In the genomic region with DNA sequence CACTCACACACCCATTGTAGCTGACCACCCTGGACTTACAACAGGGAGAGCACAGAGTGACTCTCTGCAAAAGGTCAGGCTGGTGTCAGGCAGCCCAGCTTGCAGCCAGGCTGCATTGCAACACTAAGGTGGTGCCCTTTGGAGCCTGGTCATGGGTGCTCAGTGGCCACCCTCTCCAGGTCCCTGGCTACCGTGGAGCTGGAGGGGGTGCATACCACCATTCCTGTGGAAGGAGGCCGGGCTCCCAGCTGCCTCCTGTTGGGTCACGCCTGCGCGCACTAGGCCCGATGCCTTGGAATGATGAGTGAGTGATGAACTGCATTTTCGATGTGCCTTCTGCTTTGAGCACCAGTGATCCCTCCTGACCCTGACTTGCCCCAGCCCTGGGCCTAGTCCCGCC, we compare ENCODE assay signal across 19 mouse cellular contexts. TPM values are rescaled to one million over a fixed set of nuclear protein-coding genes. Genes with fewer than 3 reads are reported as not detected.
DNase-seq lines count a peak whose midpoint lies in the region; ATAC-seq lines count a peak whose summit lies in the region.
"Had no signal": no experiment of that assay in that cellular context is flagged by ENCODE, and none has a peak within 500 bp of the region (broad histone marks: within the 10 kb centered on the region; RNA-seq: fewer than 3 reads in every experiment).

No protein-coding gene starts in this region.

- 0 out of 2 replicates have a peak, but pooled peaks have one; percentile 11 for ATAC-seq in heart, embryonic 15.5 days (replicated peaks; ENCODE audit: insufficient number of reproducible peaks, insufficient read depth, low FRiP score, low read depth)
- ATAC-seq in midbrain, embryonic 14.5 days (ENCODE audit: low FRiP score, low TSS enrichment), result no peak
- peak; percentile 67 for ATAC-seq in liver, embryonic 15.5 days (ENCODE audit: insufficient read depth)
- ATAC-seq: forebrain, embryonic 13.5 days; intestine, postnatal 0 days had no signal

- no peaks in the 10 kb centered on the region for H3K9me3 ChIP-seq in heart, embryonic 15.5 days (replicated peaks)
- no peaks in the 10 kb centered on the region for H3K9me3 ChIP-seq in midbrain, embryonic 10.5 days (replicated peaks)
- no peaks in the 10 kb centered on the region for H3K9me3 ChIP-seq in midbrain, embryonic 14.5 days (ENCODE audit: control insufficient read depth, low read length)
- H3K9me3 ChIP-seq in liver, embryonic 15.5 days (replicated peaks), result no peaks in the 10 kb centered on the region
- H3K9me3 ChIP-seq: embryonic facial prominence, embryonic 15.5 days; forebrain, embryonic 13.5 days; heart, embryonic 13.5 days; neural tube, embryonic 12.5 days had no signal

- WGBS in heart, embryonic 15.5 days, result 84% methylated on average over 8 of the region's 8 CpGs
- 89% methylated on average over 8 of the region's 8 CpGs for WGBS in midbrain, embryonic 10.5 days
- WGBS in midbrain, embryonic 14.5 days, result 87% methylated on average over 8 of the region's 8 CpGs
- WGBS in liver, embryonic 15.5 days (ENCODE audit: insufficient replicate concordance), result 72% methylated on average over 8 of the region's 8 CpGs

- H3K4me2 ChIP-seq in heart, embryonic 15.5 days, result no peak overlapping the region
- no peak overlapping the region for H3K4me2 ChIP-seq in midbrain, embryonic 14.5 days (ENCODE audit: low read length)
- no peak overlapping the region for H3K4me2 ChIP-seq in liver, embryonic 15.5 days
- H3K4me2 ChIP-seq: embryonic facial prominence, embryonic 15.5 days; forebrain, embryonic 13.5 days; heart, embryonic 13.5 days; hindbrain, embryonic 14.5 days; neural tube, embryonic 12.5 days had no signal

- H3K36me3 ChIP-seq in heart, embryonic 15.5 days, result peaks cover 8% of the 10 kb centered on the region; the same call in 1 of the 2 replicates
- peaks cover 22% of the 10 kb centered on the region for H3K36me3 ChIP-seq in midbrain, embryonic 10.5 days
- H3K36me3 ChIP-seq in midbrain, embryonic 14.5 days (ENCODE audit: control insufficient read depth, insufficient read depth, low read length), result peaks cover 20% of the 10 kb centered on the region
- no peaks in the 10 kb centered on the region for H3K36me3 ChIP-seq in liver, embryonic 15.5 days (replicated peaks)

- intact Hi-C loops in heart, postnatal 36 days (cut with DNase I), result no loop called here

- no peak overlapping the region for H3K4me3 ChIP-seq in heart, embryonic 15.5 days
- no peak overlapping the region for H3K4me3 ChIP-seq in midbrain, embryonic 10.5 days
- H3K4me3 ChIP-seq in midbrain, embryonic 14.5 days (replicated peaks; ENCODE audit: low read depth, low read length), result no peak overlapping the region
- H3K4me3 ChIP-seq in liver, embryonic 15.5 days (replicated peaks), result no peak overlapping the region
- H3K4me3 ChIP-seq: embryonic facial prominence, embryonic 15.5 days; forebrain, embryonic 13.5 days; heart, embryonic 13.5 days; neural tube, embryonic 12.5 days had no signal

- H3K4me1 ChIP-seq in heart, embryonic 15.5 days (replicated peaks), result peaks cover 20% of the 10 kb centered on the region
- peaks cover 80% of the 10 kb centered on the region for H3K4me1 ChIP-seq in midbrain, embryonic 10.5 days
- peaks cover 19% of the 10 kb centered on the region; the same call in 1 of the 2 replicates for H3K4me1 ChIP-seq in midbrain, embryonic 14.5 days (ENCODE audit: control insufficient read depth, insufficient read depth, low read length)
- H3K4me1 ChIP-seq in liver, embryonic 15.5 days (replicated peaks), result peaks cover 18% of the 10 kb centered on the region

- peaks cover 52% of the 10 kb centered on the region for H3K27me3 ChIP-seq in heart, embryonic 15.5 days
- H3K27me3 ChIP-seq in midbrain, embryonic 10.5 days (ENCODE audit: low read depth, poor library complexity, severe bottlenecking), result peaks cover 63% of the 10 kb centered on the region
- H3K27me3 ChIP-seq in midbrain, embryonic 14.5 days (ENCODE audit: control insufficient read depth, insufficient read depth, low read length), result peaks cover 19% of the 10 kb centered on the region
- H3K27me3 ChIP-seq in liver, embryonic 15.5 days, result peaks cover 34% of the 10 kb centered on the region

- no peak for DNase-seq in heart, postnatal 36 days
- no peak for DNase-seq in midbrain, embryonic 10.5 days (ENCODE audit: low spot score)
- no peak for DNase-seq in midbrain, embryonic 14.5 days
- peak; percentile 64 for DNase-seq in lung, postnatal 36 days
- DNase-seq in embryo, embryonic 11 days, result no peak
- no peak for DNase-seq in embryo, embryonic 10.5 days (ENCODE audit: low spot score)
- DNase-seq: cerebellum, adult 11 months; gastrocnemius, postnatal 36 days; left cerebral cortex, postnatal 4 days; right cerebral cortex, postnatal 4 days had no signal

- no peak overlapping the region for H3K9ac ChIP-seq in heart, embryonic 15.5 days
- no peak overlapping the region for H3K9ac ChIP-seq in midbrain, embryonic 14.5 days (replicated peaks; ENCODE audit: low read length)
- no peak overlapping the region for H3K9ac ChIP-seq in liver, embryonic 15.5 days
- H3K9ac ChIP-seq: embryonic facial prominence, embryonic 15.5 days; forebrain, embryonic 13.5 days; hindbrain, embryonic 14.5 days had no signal

- no peak overlapping the region for H3K27ac ChIP-seq in heart, embryonic 15.5 days
- H3K27ac ChIP-seq in midbrain, embryonic 10.5 days (replicated peaks), result 0 out of 2 replicates have a peak overlapping the region, but pooled peaks have one; percentile 25
- no peak overlapping the region for H3K27ac ChIP-seq in midbrain, embryonic 14.5 days (replicated peaks; ENCODE audit: low read depth, low read length)
- peak overlapping the region; percentile 72; the same call in 1 of the 2 replicates for H3K27ac ChIP-seq in liver, embryonic 15.5 days (replicated peaks)
- H3K27ac ChIP-seq: embryonic facial prominence, embryonic 15.5 days; forebrain, embryonic 13.5 days; heart, embryonic 13.5 days; hindbrain, embryonic 14.5 days; neural tube, embryonic 12.5 days had no signal

RNA-seq across cellular contexts. Expression of a gene that starts 22.2 kb away (rescaled TPM):
- polyA plus RNA-seq in heart, embryonic 15.5 days (2015; fragmentation: Nextera tagmentation; extraction: Ambion mirVana), result 0.10 and 0.16 TPM in 2 replicates
- total RNA-seq in heart, postnatal 36 days (2021), result under 1 TPM; 0.11 to 0.25 TPM
- 0.02 and 0.06 TPM in 2 replicates for polyA plus RNA-seq in midbrain, embryonic 10.5 days (2016; fragmentation: Nextera tagmentation; extraction: Ambion mirVana)
- polyA plus RNA-seq in midbrain, embryonic 14.5 days (2014; fragmentation: Nextera tagmentation; extraction: Ambion mirVana), result 0.12 and 0.49 TPM in 2 replicates
- polyA plus RNA-seq in liver, embryonic 15.5 days (2015; fragmentation: Nextera tagmentation; extraction: Ambion mirVana), result 0.05 TPM in 2 replicates
- total RNA-seq: gastrocnemius, postnatal 36 days; megakaryocyte, adult 5-6 weeks had no signal
- polyA plus RNA-seq: embryonic facial prominence, embryonic 15.5 days; forebrain, embryonic 13.5 days; heart, embryonic 13.5 days; intestine, postnatal 0 days had no signal

RNA-seq across cellular contexts. Expression of a gene that starts 32.0 kb away (rescaled TPM):
- polyA plus RNA-seq in heart, embryonic 15.5 days (2015; fragmentation: Nextera tagmentation; extraction: Ambion mirVana), result 10.5 and 12.4 TPM in 2 replicates
- 1 to 10 TPM; 9.5 to 9.7 TPM for total RNA-seq in heart, postnatal 36 days (2021)
- 16.7 and 19.8 TPM in 2 replicates for polyA plus RNA-seq in midbrain, embryonic 10.5 days (2016; fragmentation: Nextera tagmentation; extraction: Ambion mirVana)
- 15.0 and 15.9 TPM in 2 replicates for polyA plus RNA-seq in midbrain, embryonic 14.5 days (2014; fragmentation: Nextera tagmentation; extraction: Ambion mirVana)
- polyA plus RNA-seq in liver, embryonic 15.5 days (2015; fragmentation: Nextera tagmentation; extraction: Ambion mirVana), result 19.5 and 21.1 TPM in 2 replicates

RNA-seq across cellular contexts. Expression of a gene that starts 52.6 kb away (rescaled TPM):
- polyA plus RNA-seq in heart, embryonic 15.5 days (2015; fragmentation: Nextera tagmentation; extraction: Ambion mirVana), result 0.55 and 0.67 TPM in 2 replicates
- total RNA-seq in heart, postnatal 36 days (2021), result 1 to 10 TPM; 1.2 TPM
- polyA plus RNA-seq in midbrain, embryonic 10.5 days (2016; fragmentation: Nextera tagmentation; extraction: Ambion mirVana), result 0.22 and 0.37 TPM in 2 replicates
- polyA plus RNA-seq in midbrain, embryonic 14.5 days (2014; fragmentation: Nextera tagmentation; extraction: Ambion mirVana), result 0.72 and 1.4 TPM in 2 replicates
- 3.4 and 4.1 TPM in 2 replicates for polyA plus RNA-seq in liver, embryonic 15.5 days (2015; fragmentation: Nextera tagmentation; extraction: Ambion mirVana)

RNA-seq across cellular contexts. Expression of a gene that starts 57.2 kb away (rescaled TPM):
- 16.2 and 20.8 TPM in 2 replicates for polyA plus RNA-seq in heart, embryonic 15.5 days (2015; fragmentation: Nextera tagmentation; extraction: Ambion mirVana)
- 10 to 100 TPM; 19.8 to 28.0 TPM for total RNA-seq in heart, postnatal 36 days (2021)
- 17.8 and 19.5 TPM in 2 replicates for polyA plus RNA-seq in midbrain, embryonic 10.5 days (2016; fragmentation: Nextera tagmentation; extraction: Ambion mirVana)
- 17.4 and 21.2 TPM in 2 replicates for polyA plus RNA-seq in midbrain, embryonic 14.5 days (2014; fragmentation: Nextera tagmentation; extraction: Ambion mirVana)
- polyA plus RNA-seq in liver, embryonic 15.5 days (2015; fragmentation: Nextera tagmentation; extraction: Ambion mirVana), result 9.9 and 11.6 TPM in 2 replicates

RNA-seq across cellular contexts. Expression of a gene that starts 57.6 kb away (rescaled TPM):
- polyA plus RNA-seq in heart, embryonic 15.5 days (2015; fragmentation: Nextera tagmentation; extraction: Ambion mirVana), result 6.6 and 11.4 TPM in 2 replicates
- 10 to 100 TPM; 10.4 to 12.5 TPM for total RNA-seq in heart, postnatal 36 days (2021)
- 7.1 and 11.3 TPM in 2 replicates for polyA plus RNA-seq in midbrain, embryonic 10.5 days (2016; fragmentation: Nextera tagmentation; extraction: Ambion mirVana)
- 10.9 and 14.9 TPM in 2 replicates for polyA plus RNA-seq in midbrain, embryonic 14.5 days (2014; fragmentation: Nextera tagmentation; extraction: Ambion mirVana)
- polyA plus RNA-seq in liver, embryonic 15.5 days (2015; fragmentation: Nextera tagmentation; extraction: Ambion mirVana), result 5.1 and 6.0 TPM in 2 replicates

Comparison
In these comparisons a context has a peak if more than half of its experiments do, and no peak if none do; other contexts are left out.
1. H3K27ac ChIP-seq: peak in midbrain, embryonic 10.5 days (single experiment) and liver, embryonic 15.5 days (single experiment); none in heart, embryonic 15.5 days (single experiment) and midbrain, embryonic 14.5 days (single experiment).